Mouse (Mus musculus) T-helper 17 cell (primary cell): ENCODE results near the gene Rnf25.

ENCODE experiments used
- in situ Hi-C, 2 experiments: fragments of 300-600 bp; cut with MboI, MseI; formaldehyde crosslinking; loops; 1 replicate in 1 of 2; 2 replicates in 1 of 2; pipeline ENCODE4 v1.15.1; 2025; ENCODE audit warnings: high pct_unique_total_duplicates in 2 of 2

Gene Rnf25

DNA sequence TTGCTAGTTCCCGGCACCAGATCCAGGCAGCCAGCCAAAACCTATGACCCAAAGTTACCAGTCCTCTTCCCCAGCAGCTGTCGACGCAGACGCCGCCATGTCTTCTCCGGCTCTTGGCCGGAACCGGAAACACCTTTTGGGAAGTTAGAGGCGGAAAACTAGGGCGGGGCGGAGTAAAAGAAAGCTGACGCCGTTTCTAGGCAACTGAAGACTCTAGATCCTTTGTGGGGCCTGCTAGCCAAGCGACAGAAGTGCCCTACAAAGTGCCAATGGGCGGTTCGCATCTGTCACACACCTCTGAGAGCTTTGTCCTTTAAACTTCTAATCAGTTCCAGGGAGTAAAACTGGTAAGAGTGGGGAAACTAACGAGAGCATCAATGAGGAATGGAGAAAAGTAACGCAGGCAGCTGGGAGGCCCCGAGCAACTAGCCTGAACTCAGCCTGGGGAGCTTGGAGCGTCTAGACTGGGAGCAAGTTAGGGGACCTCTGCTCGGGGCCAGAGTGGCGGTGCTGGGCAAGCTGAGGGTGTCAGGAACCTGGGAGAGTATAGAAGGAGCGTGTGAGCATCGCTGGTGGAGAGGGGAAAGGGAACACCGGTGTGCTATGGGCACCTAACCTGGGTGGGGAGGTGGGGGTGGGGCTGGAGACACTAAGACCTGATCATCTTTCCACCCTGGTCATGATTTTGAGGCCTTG is at the start of gene Rnf25, which contains the start of gene Stk36:
Rnf25 (minus strand) TSS at position 131 of the 696 bp plus-strand sequence.
Stk36 (plus strand) TSS at position 179 of the 696 bp plus-strand sequence.
- in situ Hi-C loops, result no loop called here

GRCm38 (mm10) chr1:74643926-74644325 is 42.7 kb upstream of the Rnf25 start:
- in situ Hi-C loops, result loop anchor here (5.0 kb wide), 2 partner anchors 63 to 823 kb away; no protein-coding TSS in a partner anchor

GRCm38 (mm10) chr1:74643524-74643923 is 42.3 kb upstream of the Rnf25 start:
- in situ Hi-C loops, result loop anchor here (5.0 kb wide), 2 partner anchors 64 to 824 kb away; no protein-coding TSS in a partner anchor

- in situ Hi-C loops, result loop anchor here in 1 of 2 experiments (5.0 kb wide), 1 partner anchor 50 kb away; no protein-coding TSS in a partner anchor
These were observed 31.5 kb upstream of the Rnf25 start for GRCm38 (mm10) chr1:74632734-74633133.

DNA sequence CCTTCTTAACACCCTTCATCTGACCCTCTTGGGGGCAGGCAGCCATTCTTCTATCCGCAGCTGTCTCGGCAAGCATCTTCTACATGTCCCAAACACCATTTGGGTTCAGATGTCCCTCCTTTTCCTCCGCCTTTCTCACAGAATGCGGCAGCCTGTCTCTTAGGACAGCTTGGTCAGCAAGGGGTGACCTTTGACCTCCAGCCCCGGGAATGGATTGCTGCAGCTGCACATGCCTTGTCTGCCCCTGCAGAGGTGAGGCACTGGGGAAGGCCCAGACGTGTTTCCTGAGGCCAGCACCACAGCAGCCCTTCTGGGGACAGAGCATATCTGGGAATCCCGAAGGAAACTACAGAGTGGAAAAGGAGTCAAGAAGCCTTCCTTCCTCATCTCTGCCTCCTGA is 26.8 kb upstream of the Rnf25 start:
- in situ Hi-C loops, result no loop called here

- in situ Hi-C loops, result no loop called here
These were observed 24.9 kb upstream of the Rnf25 start for GRCm38 (mm10) chr1:74626076-74626475.

DNA sequence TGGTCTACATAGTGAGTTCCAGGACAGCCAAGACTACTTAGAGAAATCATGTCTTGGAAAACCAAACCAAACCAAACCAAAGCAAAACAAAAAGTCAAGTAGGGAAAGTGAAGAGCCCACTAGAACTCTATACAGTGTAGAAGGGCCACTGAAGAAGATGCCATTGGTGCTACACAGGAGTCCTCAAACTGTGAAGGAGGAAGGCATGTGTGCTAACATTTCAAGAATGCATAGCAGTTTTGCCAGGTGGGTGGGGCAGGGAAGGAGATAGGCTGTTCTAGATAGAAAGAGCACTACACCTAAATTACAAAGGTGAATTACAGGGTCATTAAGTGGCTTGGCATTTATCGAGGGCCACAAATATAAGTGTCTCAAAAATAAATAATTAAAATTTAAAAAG is 23.0 kb upstream of the Rnf25 start:
- in situ Hi-C loops, result no loop called here

- in situ Hi-C loops, result no loop called here
These were observed 513 bp downstream of the Rnf25 start for GRCm38 (mm10) chr1:74600501-74601266.

DNA sequence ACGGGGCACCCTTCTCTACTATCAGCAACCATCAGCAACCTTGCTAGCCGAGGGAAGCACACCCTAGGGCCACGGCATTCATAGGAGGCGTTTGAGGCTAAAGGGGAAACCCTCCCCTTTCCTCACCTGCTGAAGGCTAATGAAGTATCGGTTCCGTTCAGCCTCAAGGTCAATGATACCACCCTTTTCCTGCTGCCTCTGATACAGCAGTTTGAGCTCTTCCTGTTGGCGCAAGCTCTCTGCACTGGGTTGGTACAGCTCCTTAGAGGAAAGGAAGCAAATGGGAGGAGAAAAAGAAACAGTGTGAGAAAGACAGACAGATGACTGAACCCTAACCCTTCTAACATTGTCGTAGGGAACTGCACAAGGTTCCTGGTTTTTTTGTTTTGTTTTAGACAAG is 6.8 kb downstream of the Rnf25 start:
- in situ Hi-C loops, result loop anchor here in 1 of 2 experiments (10.0 kb wide), 1 partner anchor 620 kb away; the partner anchor contains the start of genes Glb1l, Stk16 and Tuba4a

DNA sequence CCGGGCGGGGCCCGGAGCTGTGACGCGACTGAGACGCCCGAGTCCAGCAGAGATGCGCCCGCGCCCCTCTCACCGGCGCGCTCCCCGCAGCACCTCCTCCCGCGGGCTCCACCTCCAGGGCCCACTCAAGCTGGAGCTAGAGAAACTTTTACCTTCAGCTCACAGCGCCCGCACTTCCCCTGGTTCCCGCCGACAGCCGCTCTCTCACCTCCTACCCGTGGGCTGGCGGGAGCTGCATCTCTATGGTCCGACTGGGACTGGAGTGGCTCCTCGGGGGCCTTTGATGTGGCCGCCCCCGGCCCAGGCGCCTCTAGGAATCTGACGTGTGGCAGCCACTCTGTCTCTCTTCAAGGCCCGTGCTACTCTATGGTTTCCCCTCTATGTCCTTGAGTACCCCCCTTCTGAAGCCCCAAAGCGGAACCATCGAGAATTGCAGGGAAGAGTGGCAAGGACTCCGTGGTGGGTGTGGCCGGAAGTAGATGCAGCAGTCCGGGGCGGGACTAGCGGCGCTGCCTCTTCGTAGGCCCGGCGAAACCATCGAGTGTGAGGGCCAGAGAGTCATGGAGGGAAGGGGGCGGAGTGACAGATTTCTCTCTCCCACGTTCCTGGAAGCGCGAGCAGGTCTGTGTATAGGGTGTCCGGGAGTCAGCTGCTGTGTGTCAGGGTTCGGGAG is 13.3 kb downstream of the Rnf25 start, which contains the start of the genes Zfp142 and Bcs1l:
Zfp142 (minus strand) TSS at position 474 of the 673 bp plus-strand sequence.
Bcs1l (plus strand) TSS at position 517 of the 673 bp plus-strand sequence.
- in situ Hi-C loops, result loop anchor here in 1 of 2 experiments (10.0 kb wide), 1 partner anchor 83 kb away; the partner anchor contains the start of gene Cnot9

- in situ Hi-C loops, result loop anchor here in 1 of 2 experiments (10.0 kb wide), 1 partner anchor 83 kb away; the partner anchor contains the start of gene Cnot9
These were observed 13.9 kb downstream of the Rnf25 start for GRCm38 (mm10) chr1:74587233-74587772.

- in situ Hi-C loops, result loop anchor here in 1 of 2 experiments (10.0 kb wide), 1 partner anchor 80 kb away; the partner anchor contains the start of gene Cnot9
These were observed 16.4 kb downstream of the Rnf25 start for GRCm38 (mm10) chr1:74584616-74585398.

GRCm38 (mm10) chr1:74582621-74583020 is 18.6 kb downstream of the Rnf25 start:
- in situ Hi-C loops, result loop anchor here in 1 of 2 experiments (10.0 kb wide), 1 partner anchor 78 kb away; the partner anchor contains the start of gene Cnot9

DNA sequence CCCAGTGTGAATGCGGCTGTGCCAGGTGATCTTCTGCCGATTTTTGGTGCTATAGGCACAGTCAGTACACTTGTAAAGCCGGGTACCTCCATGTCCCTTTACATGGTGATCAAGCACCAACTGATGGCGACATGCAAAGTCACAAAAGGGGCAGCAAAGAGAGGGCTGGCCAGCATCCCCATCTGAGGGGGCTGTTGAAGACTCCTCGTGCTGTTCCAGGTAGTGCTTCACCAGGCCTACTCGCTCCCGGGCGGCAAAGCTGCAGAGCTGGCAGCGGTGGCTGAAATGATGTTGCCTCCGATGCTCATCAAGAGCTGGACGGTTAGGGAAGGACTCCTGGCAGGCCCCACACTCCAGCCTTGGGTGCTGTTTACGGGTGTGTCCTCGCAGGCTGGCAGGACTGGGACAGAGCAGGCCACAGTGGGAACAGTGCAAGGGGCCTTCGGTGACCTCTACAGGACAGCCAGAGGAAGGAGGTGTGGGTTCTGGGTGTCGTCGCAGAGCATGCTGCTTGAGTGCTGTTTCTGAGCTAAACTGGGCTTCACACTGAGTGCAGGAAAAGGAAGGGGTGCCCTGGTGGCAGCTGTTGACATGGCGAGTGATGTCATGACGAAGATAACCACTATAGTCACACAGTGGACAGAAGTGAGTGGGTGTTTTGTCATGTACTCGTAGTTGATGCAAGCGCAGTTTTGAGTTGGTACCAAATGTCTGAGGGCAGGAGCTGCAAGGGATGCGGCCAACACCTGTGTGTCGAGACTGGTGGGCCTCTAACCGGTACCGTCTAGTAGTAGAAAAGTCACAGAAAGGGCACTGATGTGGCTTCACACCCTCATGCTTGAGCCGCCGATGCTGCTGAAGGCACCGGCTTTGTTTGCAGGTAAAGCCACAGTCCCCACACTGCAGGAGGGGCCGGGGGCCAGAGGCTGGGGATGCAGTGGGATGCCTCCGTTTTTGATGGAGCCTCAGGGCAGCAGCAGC is 31.2 kb downstream of the Rnf25 start:
- in situ Hi-C loops, result no loop called here

DNA sequence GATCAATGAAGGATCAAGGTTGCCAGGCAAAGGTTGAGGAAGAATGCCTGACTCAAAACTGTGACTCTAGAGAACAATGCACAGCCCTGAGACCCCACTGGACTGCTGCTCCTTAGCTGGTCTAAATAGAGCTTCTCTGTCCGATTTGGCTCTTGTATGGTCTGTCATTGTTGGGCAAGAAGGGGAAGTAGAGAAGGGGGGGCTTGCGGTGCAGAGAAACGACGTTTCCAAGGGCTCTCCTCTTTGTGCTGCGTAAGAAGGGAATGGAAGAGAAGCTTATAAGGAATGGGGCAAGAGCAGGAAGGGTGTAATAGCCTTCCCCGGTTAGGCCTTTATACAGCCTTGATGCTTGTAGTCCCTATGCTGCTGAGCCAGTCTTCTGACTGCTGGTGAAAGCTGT is 35.4 kb downstream of the Rnf25 start:
- in situ Hi-C loops, result no loop called here

GRCm38 (mm10) chr1:74559061-74559460 is 42.1 kb downstream of the Rnf25 start:
- in situ Hi-C loops, result no loop called here

GRCm38 (mm10) chr1:74544184-74544583 is 57.0 kb downstream of the Rnf25 start, which contains the start of gene Usp37:
TSS of gene Usp37 (minus strand) at chr1:74544284.
- in situ Hi-C loops, result no loop called here
